Mouse (Mus musculus): ENCODE measurements around the gene Rpl23. TPM values are rescaled to one million over a fixed set of nuclear protein-coding genes. Genes with fewer than 3 reads are reported as not detected.

Gene Rpl23
- polyA plus RNA-seq, 1 experiment from 2014 or later: 774 TPM

- WGBS: 56% methylated on average over 5 of the region's 5 CpGs
- ATAC-seq (ENCODE audit: insufficient number of reproducible peaks, insufficient read depth, low FRiP score, low read depth): no peak
- no peaks in the 10 kb centered on the region for H3K9me3 ChIP-seq (ENCODE audit: control insufficient read depth, low read depth, low read length)
- no peak overlapping the region for H3K4me3 ChIP-seq (ENCODE audit: low read depth, low read length)
- H3K27ac ChIP-seq (ENCODE audit: low read length): no peak overlapping the region
- H3K27me3 ChIP-seq (ENCODE audit: control insufficient read depth, insufficient read depth, low read length): no peaks in the 10 kb centered on the region
- no peak overlapping the region for H3K4me2 ChIP-seq (replicated peaks; ENCODE audit: low read depth, low read length)
- H3K4me1 ChIP-seq (ENCODE audit: control insufficient read depth, insufficient read depth, low read length): peaks cover 12% of the 10 kb centered on the region
- no peak overlapping the region for H3K9ac ChIP-seq (replicated peaks; ENCODE audit: low read depth, low read length)
- peaks cover 45% of the 10 kb centered on the region for H3K36me3 ChIP-seq (ENCODE audit: control insufficient read depth, insufficient read depth, low read length)
Measured at GRCm38 (mm10) chr11:97776497-97777128, 5.6 kb downstream of the Rpl23 start.

DNA sequence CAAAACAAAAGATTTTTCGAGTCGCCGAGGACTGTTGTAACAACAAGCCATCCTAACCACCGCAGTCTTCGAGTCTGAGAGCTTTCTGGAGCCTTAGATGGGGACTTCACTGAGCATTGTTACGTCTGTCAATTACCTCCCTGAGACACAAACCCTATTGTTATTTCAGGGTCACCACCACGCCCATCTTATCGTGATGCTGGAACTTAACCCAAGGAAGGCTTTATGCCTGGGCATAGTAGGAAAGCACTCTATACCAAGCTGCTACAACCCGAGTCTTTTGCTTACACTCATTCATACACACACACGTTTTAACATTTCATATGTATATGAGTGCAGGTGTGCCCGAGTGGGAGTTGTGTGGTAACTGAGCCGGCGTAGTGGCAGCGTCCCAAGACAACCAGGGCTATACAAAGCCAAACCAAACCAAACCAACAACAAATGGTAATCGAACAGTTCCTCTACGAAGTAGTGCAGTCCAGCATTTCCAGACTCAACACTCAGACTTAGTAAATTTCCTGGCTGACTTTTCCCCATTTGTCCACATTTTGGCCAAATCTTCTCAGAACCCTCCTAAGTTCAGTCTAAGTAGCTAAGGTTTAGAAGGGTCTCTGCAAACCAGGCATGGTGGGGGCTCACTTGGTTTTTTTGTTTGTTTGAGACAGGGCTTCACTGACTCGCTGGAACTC, 6.3 kb downstream of the Rpl23 start, which contains the start of gene 1700001P01Rik:
Gene 1700001P01Rik (minus strand): TSS at position 111 of the 689 bp plus-strand sequence.
- Histone ChIP-seq H3K4me3 (ENCODE audit: low read depth, low read length) (no peak within 1 kb of the TSS), H3K27ac (ENCODE audit: low read length) (no peak within 1 kb of the TSS), H3K9me3 (ENCODE audit: control insufficient read depth, low read depth, low read length) (no peaks in the 10 kb centered on the region), H3K4me2 (replicated peaks; ENCODE audit: low read depth, low read length) (no peak within 1 kb of the TSS), H3K4me1 (ENCODE audit: control insufficient read depth, insufficient read depth, low read length) (peaks cover 11% of the 10 kb centered on the region), H3K27me3 (ENCODE audit: control insufficient read depth, insufficient read depth, low read length) (no peaks in the 10 kb centered on the region), H3K9ac (replicated peaks; ENCODE audit: low read depth, low read length) (no peak within 1 kb of the TSS), H3K36me3 (ENCODE audit: control insufficient read depth, insufficient read depth, low read length) (peaks cover 43% of the 10 kb centered on the region)
- WGBS: 54% methylated on average over 17 of the region's 17 CpGs
- ATAC-seq (ENCODE audit: insufficient number of reproducible peaks, insufficient read depth, low FRiP score, low read depth): no peak

- no peak for ATAC-seq (ENCODE audit: insufficient number of reproducible peaks, insufficient read depth, low FRiP score, low read depth)
- WGBS: 76% methylated on average over 13 of the region's 13 CpGs
Measured at GRCm38 (mm10) chr11:97775186-97775585, 7.1 kb downstream of the Rpl23 start.

GRCm38 (mm10) chr11:97771410-97771809, 10.8 kb downstream of the Rpl23 start:
- H3K4me2 ChIP-seq (replicated peaks; ENCODE audit: low read depth, low read length): no peak overlapping the region
- H3K9ac ChIP-seq (replicated peaks; ENCODE audit: low read depth, low read length): no peak overlapping the region
- H3K27me3 ChIP-seq (ENCODE audit: control insufficient read depth, insufficient read depth, low read length): no peaks in the 10 kb centered on the region
- WGBS: 75% methylated on average over 14 of the region's 14 CpGs
- no peaks in the 10 kb centered on the region for H3K9me3 ChIP-seq (ENCODE audit: control insufficient read depth, low read depth, low read length)
- no peaks in the 10 kb centered on the region for H3K4me1 ChIP-seq (ENCODE audit: control insufficient read depth, insufficient read depth, low read length)
- peaks cover under 1% of the 10 kb centered on the region; the same call in 1 of the 2 replicates for H3K36me3 ChIP-seq (ENCODE audit: control insufficient read depth, insufficient read depth, low read length)
- no peak for ATAC-seq (ENCODE audit: insufficient number of reproducible peaks, insufficient read depth, low FRiP score, low read depth)
- H3K4me3 ChIP-seq (ENCODE audit: low read depth, low read length): no peak overlapping the region
- H3K27ac ChIP-seq (ENCODE audit: low read length): no peak overlapping the region

More at GRCm38 (mm10) chr11:97775186-97775585, 7.1 kb downstream of the Rpl23 start:
- Histone ChIP-seq H3K27ac (ENCODE audit: low read length) (no peak overlapping the region), H3K36me3 (ENCODE audit: control insufficient read depth, insufficient read depth, low read length) (peaks cover 35% of the 10 kb centered on the region), H3K4me2 (replicated peaks; ENCODE audit: low read depth, low read length) (no peak overlapping the region), H3K27me3 (ENCODE audit: control insufficient read depth, insufficient read depth, low read length) (no peaks in the 10 kb centered on the region), H3K9ac (replicated peaks; ENCODE audit: low read depth, low read length) (no peak overlapping the region), H3K4me1 (ENCODE audit: control insufficient read depth, insufficient read depth, low read length) (peaks cover 4% of the 10 kb centered on the region; the same call in 1 of the 2 replicates), H3K4me3 (ENCODE audit: low read depth, low read length) (no peak overlapping the region), H3K9me3 (ENCODE audit: control insufficient read depth, low read depth, low read length) (no peaks in the 10 kb centered on the region)

DNA sequence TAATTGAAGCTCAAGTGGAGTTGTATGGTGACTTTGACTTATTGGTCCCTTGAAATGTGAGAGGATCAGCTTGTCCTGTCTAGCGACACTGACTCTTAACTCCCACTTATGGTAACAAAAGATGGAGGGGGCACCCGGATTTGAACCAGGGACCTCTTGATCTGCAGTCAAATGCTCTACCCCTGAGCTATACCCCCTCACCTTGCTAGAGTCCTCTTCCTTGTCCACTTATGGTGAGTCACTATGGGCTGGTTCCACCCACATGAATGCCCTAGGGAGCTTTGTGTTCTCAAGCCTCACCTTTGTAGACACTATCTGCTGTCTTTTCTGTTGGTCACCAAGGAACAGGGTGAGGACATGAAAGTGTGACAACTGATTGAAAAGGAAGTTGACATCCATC, 12.5 kb downstream of the Rpl23 start:
- no peaks in the 10 kb centered on the region for H3K9me3 ChIP-seq (ENCODE audit: control insufficient read depth, low read depth, low read length)
- no peak overlapping the region for H3K9ac ChIP-seq (replicated peaks; ENCODE audit: low read depth, low read length)
- no peak overlapping the region for H3K4me3 ChIP-seq (ENCODE audit: low read depth, low read length)
- peaks cover 9% of the 10 kb centered on the region; the same call in 1 of the 2 replicates for H3K4me1 ChIP-seq (ENCODE audit: control insufficient read depth, insufficient read depth, low read length)
- WGBS: 18% methylated on average over 2 of the region's 2 CpGs
- no peaks in the 10 kb centered on the region for H3K36me3 ChIP-seq (ENCODE audit: control insufficient read depth, insufficient read depth, low read length)
- H3K27ac ChIP-seq (ENCODE audit: low read length): no peak overlapping the region
- no peak overlapping the region for H3K4me2 ChIP-seq (replicated peaks; ENCODE audit: low read depth, low read length)
- no peaks in the 10 kb centered on the region for H3K27me3 ChIP-seq (ENCODE audit: control insufficient read depth, insufficient read depth, low read length)
- no peak; the same call in 1 of the 2 replicates for ATAC-seq (ENCODE audit: insufficient number of reproducible peaks, insufficient read depth, low FRiP score, low read depth)

DNA sequence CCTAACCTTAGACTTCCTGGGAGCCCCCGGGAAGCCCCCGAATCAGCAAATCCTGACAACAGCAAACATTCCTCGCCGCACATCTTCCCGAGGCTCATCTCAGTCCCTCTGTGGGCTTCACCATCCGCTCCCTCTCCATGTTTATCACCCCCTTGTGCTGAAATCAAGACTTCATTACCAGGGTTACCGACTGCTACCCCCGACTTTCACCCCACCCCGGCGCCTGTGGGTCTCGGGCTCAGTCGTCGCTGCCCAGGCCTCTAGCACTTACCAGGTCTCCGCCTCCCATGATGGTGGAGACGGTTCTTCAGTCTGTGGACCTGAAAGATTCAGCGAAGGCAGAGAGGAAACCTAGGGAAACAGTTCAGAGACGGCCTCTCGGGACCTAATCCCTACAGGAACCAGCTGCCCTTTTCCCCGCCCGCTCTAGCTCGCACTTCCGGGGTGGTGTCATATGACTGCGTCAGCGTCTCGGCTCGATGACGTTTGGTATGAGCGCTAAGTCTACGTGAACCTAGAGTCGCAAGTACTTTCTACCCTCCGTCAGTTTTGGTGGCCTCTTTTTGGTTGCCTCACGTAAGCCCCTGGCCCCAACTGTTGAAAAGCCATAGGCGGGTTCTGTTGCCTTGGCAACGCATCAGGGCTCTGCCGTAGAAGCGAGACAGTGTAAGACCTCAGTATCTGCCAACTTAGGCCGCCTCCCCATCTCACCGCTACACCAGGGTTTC, 15.9 kb downstream of the Rpl23 start, which contains the start of gene Cwc25:
Gene Cwc25 (minus strand): TSS at position 403 of the 728 bp plus-strand sequence.
- Histone ChIP-seq H3K36me3 (ENCODE audit: control insufficient read depth, insufficient read depth, low read length) (peaks cover 4% of the 10 kb centered on the region; the same call in 1 of the 2 replicates), H3K9me3 (ENCODE audit: control insufficient read depth, low read depth, low read length) (no peaks in the 10 kb centered on the region), H3K4me1 (ENCODE audit: control insufficient read depth, insufficient read depth, low read length) (peaks cover 9% of the 10 kb centered on the region; the same call in 1 of the 2 replicates), H3K27ac (ENCODE audit: low read length) (peak within 1 kb of the TSS; percentile 89), H3K9ac (replicated peaks; ENCODE audit: low read depth, low read length) (peak within 1 kb of the TSS; percentile 70), H3K4me2 (replicated peaks; ENCODE audit: low read depth, low read length) (peak within 1 kb of the TSS; percentile 61), H3K4me3 (ENCODE audit: low read depth, low read length) (peak within 1 kb of the TSS; percentile 83), H3K27me3 (ENCODE audit: control insufficient read depth, insufficient read depth, low read length) (no peaks in the 10 kb centered on the region)
- under 1% methylated on average over 38 of the region's 38 CpGs for WGBS
- peak; percentile 93 for ATAC-seq (ENCODE audit: insufficient number of reproducible peaks, insufficient read depth, low FRiP score, low read depth)

GRCm38 (mm10) chr11:97761638-97762037, 20.6 kb downstream of the Rpl23 start:
- H3K4me1 ChIP-seq (ENCODE audit: control insufficient read depth, insufficient read depth, low read length): peaks cover 9% of the 10 kb centered on the region; the same call in 1 of the 2 replicates
- H3K4me3 ChIP-seq (ENCODE audit: low read depth, low read length): no peak overlapping the region
- peaks cover 15% of the 10 kb centered on the region for H3K36me3 ChIP-seq (ENCODE audit: control insufficient read depth, insufficient read depth, low read length)
- no peaks in the 10 kb centered on the region for H3K9me3 ChIP-seq (ENCODE audit: control insufficient read depth, low read depth, low read length)
- H3K9ac ChIP-seq (replicated peaks; ENCODE audit: low read depth, low read length): no peak overlapping the region
- H3K27me3 ChIP-seq (ENCODE audit: control insufficient read depth, insufficient read depth, low read length): no peaks in the 10 kb centered on the region
- H3K27ac ChIP-seq (ENCODE audit: low read length): no peak overlapping the region
- no peak for ATAC-seq (ENCODE audit: insufficient number of reproducible peaks, insufficient read depth, low FRiP score, low read depth)
- H3K4me2 ChIP-seq (replicated peaks; ENCODE audit: low read depth, low read length): no peak overlapping the region

DNA sequence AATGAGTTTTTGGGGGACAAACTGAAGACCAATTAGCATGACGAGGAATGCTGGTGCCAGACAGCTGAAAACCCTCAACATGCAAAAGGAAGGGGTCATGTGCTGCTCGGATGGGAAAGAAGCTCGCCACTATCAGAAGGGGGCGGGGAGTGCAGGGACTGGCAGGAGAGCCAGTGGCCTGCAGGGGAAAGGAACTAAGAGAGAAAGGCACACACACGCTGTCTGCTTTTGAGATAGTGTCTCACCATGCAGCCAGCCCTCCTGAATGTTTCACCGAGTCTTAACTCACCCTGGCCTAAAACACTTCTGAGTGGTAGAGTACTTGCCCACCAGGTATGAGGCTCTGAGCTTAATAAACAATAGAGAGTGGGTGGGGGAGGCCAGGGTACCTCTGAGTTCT, 23.3 kb downstream of the Rpl23 start:
- Histone ChIP-seq H3K4me3 (ENCODE audit: low read depth, low read length) (no peak overlapping the region), H3K4me2 (replicated peaks; ENCODE audit: low read depth, low read length) (no peak overlapping the region), H3K9ac (replicated peaks; ENCODE audit: low read depth, low read length) (no peak overlapping the region), H3K27ac (ENCODE audit: low read length) (no peak overlapping the region), H3K36me3 (ENCODE audit: control insufficient read depth, insufficient read depth, low read length) (peaks cover 24% of the 10 kb centered on the region), H3K9me3 (ENCODE audit: control insufficient read depth, low read depth, low read length) (no peaks in the 10 kb centered on the region), H3K27me3 (ENCODE audit: control insufficient read depth, insufficient read depth, low read length) (no peaks in the 10 kb centered on the region), H3K4me1 (ENCODE audit: control insufficient read depth, insufficient read depth, low read length) (no peaks in the 10 kb centered on the region)
- WGBS: 87% methylated on average over 6 of the region's 6 CpGs
- ATAC-seq (ENCODE audit: insufficient number of reproducible peaks, insufficient read depth, low FRiP score, low read depth): no peak
